Mouse (Mus musculus) ovary, adult 10 weeks (tissue): Measurements from ENCODE around the gene Clec16a. TPM values are rescaled to one million over a fixed set of nuclear protein-coding genes. Genes with fewer than 3 reads are reported as not detected.

Source experiments
- polyA plus RNA-seq: library from polyadenylated mRNA; stranded (reverse); fragments of 350-450 nt; fragmentation: Illumina TruSeq; extraction: RNeasy Lipid Tissue Mini Kit (QIAGEN cat#74804); gene quantifications from one replicate; pipeline ENCODE4 v1.2.3, GENCODE M21; 2014

The Clec16a gene
- 11.4 TPM for polyA plus RNA-seq

DNA sequence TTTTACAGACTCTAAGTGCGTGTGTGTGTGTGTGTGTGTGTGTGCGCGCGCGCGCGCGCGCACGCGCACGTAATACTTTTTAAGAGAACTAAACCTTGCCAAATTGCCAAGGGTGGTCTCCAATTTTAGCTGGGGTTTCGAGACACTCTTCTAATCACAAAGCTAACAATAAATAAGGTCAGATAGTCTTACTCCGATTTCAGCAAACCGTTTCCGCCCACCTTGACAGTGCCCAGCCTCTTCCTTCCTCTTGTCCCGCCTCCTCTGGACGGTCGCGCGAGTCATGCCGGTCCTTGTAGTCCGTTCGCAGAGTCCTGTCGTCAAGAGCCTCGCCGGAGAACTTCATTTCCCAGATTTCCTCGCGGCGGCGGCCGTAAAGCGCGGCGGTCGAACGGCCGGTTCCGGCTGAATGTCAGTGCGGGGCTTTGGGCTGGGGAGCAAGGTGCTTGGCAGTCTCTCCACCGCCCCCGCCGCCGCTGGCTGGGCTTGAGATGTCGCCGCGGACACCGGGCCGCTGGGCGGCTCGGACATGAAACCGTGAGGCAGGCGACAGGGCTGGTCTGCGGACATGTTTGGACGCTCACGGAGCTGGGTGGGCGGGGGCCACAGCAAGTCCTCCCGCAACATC lies at the start of gene Clec16a:
Clec16a (plus strand) TSS at position 345 of the 628 bp plus-strand sequence.

DNA sequence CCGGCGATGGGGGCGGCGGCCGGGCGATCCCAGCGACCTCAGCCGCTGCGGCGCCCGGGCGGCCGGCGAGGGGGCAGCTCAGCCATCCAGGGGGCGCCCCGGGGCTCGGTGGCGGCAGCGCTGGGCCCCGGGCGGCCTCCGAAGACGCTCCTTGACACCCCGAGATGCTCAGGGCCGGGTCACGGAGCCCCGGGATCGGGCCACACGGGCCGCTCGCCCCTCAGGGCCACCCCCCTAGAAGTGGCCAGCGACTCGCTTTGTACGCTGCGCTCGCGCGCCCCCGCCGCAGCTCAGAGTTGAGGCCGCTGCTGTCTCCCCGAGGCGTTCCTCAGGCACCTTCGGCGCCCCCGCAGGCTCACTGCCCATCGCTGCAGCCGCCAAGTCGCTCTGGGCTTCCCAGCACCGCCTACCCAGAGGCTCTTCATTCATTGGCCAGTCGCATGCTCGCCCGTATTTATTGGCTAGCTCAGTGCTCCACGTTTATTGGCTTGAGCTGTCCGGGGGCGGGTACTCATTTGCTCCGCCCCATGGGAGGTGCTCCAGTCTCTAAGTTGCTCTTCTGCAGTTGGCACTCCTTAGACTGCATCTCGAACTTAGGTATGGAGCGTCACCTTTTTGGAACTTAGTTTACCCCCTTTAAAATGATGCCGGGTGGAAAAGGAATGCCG lies 2.3 kb upstream of the Clec16a start, which contains the start of gene Dexi:
Dexi (minus strand) TSS at position 357 of the 668 bp plus-strand sequence.

DNA sequence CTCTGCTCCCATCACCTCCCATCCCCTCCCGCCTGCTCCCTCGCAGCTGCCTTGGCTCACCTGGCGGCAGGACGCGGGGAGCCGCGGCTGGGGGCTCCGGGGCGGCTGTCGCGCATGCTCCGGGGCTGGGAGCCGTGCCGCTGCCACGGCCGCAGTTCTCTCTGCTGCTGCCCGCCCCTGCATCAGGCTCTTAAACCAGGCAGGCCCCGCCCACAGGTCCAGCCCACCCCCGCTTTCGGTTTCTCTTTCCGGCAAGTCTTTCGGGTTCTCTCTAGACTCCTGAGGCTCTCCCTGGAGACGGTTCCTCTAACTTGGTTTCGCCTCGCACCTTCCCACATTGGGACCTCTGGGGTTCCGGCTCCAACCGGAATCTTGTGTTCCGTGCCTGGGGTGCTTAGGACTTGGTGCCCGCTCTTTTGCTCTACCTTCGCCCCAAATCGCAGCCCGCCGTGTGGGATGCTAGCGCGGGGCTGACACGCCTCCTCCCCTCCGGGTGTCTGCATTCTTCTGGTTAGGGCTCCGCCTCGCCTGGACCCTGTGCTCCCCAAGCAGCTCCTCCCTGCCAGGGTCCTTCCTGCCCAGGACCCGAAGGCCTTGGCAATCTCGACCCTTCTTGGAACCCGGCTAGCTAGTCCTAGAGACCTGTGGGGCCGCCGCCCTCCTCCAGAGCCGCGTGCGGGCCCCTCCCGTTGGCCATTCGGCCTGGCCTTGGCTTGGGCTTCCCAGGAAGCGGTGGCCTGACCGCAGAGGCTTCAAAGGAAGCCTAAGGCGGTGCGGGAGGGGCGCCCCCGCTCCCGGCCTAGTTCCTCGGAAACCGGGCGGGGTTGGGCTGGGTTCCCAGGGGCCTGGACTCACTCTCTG lies 240.5 kb downstream of the Clec16a start, which contains the start of gene Socs1:
Socs1 (minus strand) TSS at position 166 of the 861 bp plus-strand sequence.

DNA sequence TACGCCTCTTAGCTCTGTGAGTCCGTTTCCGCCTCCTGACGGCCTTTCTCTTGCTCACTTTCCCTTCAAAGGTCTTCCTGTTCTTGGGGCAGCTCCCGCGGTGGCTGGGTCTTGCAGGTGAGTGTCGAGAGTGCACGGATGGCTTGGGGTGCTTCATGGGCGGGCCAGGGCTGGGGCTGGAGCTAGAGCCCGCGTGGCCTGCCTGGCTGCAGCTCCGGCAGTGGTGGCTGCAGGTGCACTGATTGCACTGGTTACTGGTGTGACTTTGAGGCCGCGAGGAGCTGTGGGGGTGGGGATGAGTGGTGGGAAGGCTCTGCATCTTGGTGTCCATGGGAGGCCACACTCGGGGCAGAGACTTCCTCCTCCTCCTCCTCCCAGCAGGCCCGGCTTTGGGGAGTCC lies 243.1 kb downstream of the Clec16a start, which contains the start of gene Tnp2:
Tnp2 (minus strand) TSS at position 390 of the 400 bp plus-strand sequence.

DNA sequence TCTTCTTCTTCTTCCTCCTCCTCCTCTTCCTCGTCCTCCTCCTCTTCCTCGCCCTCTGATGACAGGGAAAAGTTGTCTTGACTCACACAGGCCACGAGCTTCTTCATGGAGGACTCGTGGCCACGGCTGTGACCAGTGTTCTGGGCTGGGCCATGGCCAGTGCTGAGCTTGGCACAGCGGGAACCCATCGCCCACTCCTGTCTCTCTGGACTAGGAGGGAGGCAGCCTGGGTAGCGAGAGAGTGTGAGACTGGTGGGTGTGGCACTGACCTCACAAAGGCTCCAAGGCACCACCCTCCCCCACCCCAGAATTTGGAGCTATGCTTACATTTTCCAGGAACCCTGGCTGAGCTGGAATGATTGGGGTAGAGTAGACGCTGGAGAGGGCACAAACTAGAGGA lies 245.6 kb downstream of the Clec16a start, which contains the start of gene Prm3:
Prm3 (minus strand) TSS at position 213 of the 400 bp plus-strand sequence.

Other genes starting within 250 kb of the Clec16a start
- gene Emp2, start 231.4 kb upstream of the Clec16a start, polyA plus RNA-seq, result 22.3 TPM
- not detected for gene Tekt5, start 149.8 kb upstream of the Clec16a start, polyA plus RNA-seq
- 4.9 TPM for gene Nubp1, start 133.4 kb upstream of the Clec16a start, polyA plus RNA-seq
- 0.71 TPM for gene Tvp23a, start 98.0 kb upstream of the Clec16a start, polyA plus RNA-seq
- gene Ciita, start 65.3 kb upstream of the Clec16a start, polyA plus RNA-seq, result 0.86 TPM
- 2.4 TPM for gene Dexi, start 2.3 kb upstream of the Clec16a start, polyA plus RNA-seq
- 0.63 TPM for gene Socs1, start 240.2 kb downstream of the Clec16a start, polyA plus RNA-seq
- gene Tnp2, start 243.3 kb downstream of the Clec16a start, polyA plus RNA-seq, result not detected
- gene Prm3, start 245.6 kb downstream of the Clec16a start, polyA plus RNA-seq, result not detected